Mouse (Mus musculus) liver, embryonic 14.5 days (tissue): ENCODE measurements at regions not wholly inside any gene's neighbourhood (a gene's known extent, or its start where the extent isn't known, plus 50 kb on each side); places are given as distances from the start of the nearest gene placed in this dataset.

Experiments
- ATAC-seq: fragments of 200-750 bp; cut with Nextera tagmentation; 2 replicates; pipeline ENCODE4 v1.8.0; 2017; ENCODE audit warnings: moderate number of reproducible peaks, mild to moderate bottlenecking, moderate library complexity; ENCODE audit not compliant: insufficient read depth
- DNase-seq, 3 experiments: peaks; one replicate each; pipeline ENCODE4 v3.0.0-alpha.2; 2012 to 2013; ENCODE audit warnings: low read depth in 3 of 3, low spot score in 3 of 3
- H3K27ac ChIP-seq: fragments of 300-500 bp; sonication (generic); 2 replicates; pipeline ENCODE4 v1.5.1; 2014; ENCODE audit warnings: moderate library complexity, mild to moderate bottlenecking, control low read depth, inconsistent platforms
- H3K27me3 ChIP-seq: fragments of 300-500 bp; sonication (generic); 2 replicates; pipeline ENCODE4 v1.6.1; 2014; ENCODE audit warnings: mild to moderate bottlenecking, low read length, moderate library complexity; ENCODE audit not compliant: control insufficient read depth, insufficient read depth
- H3K36me3 ChIP-seq: fragments of 300-500 bp; sonication (generic); replicated peaks from 2 replicates; pipeline ENCODE4 v1.6.1; 2014; ENCODE audit warnings: low read depth; ENCODE audit not compliant: control insufficient read depth, insufficient read depth
- H3K4me1 ChIP-seq, 2 experiments: fragments of 200-500 bp in 1 of 2; fragments of 300-500 bp in 1 of 2; sonication (generic) in 1 of 2; replicated peaks; 2 replicates each; pipeline ENCODE4 v1.6.1; 2012 to 2014; ENCODE audit warnings: antibody characterized with exemption in 1 of 2, inconsistent platforms in 1 of 2, low read length in 1 of 2; ENCODE audit not compliant: control insufficient read depth in 2 of 2, insufficient read depth in 2 of 2
- H3K4me2 ChIP-seq: fragments of 300-500 bp; sonication (generic); 2 replicates; pipeline ENCODE4 v1.6.1; 2014; ENCODE audit warnings: low read depth, mild to moderate bottlenecking, control low read depth, moderate library complexity
- H3K4me3 ChIP-seq, 2 experiments: fragments of 200-500 bp in 1 of 2; fragments of 300-500 bp in 1 of 2; sonication (generic) in 1 of 2; 2 replicates each; pipeline ENCODE4 v1.5.1; 2012 to 2014; ENCODE audit warnings: low read depth in 2 of 2, low read length in 2 of 2, mild to moderate bottlenecking in 2 of 2, control low read depth in 1 of 2, inconsistent platforms in 1 of 2, moderate library complexity in 1 of 2; ENCODE audit not compliant: insufficient read depth in 1 of 2
- H3K9ac ChIP-seq: fragments of 300-500 bp; sonication (generic); replicated peaks from 2 replicates; pipeline ENCODE4 v1.6.1; 2014; ENCODE audit warnings: mild to moderate bottlenecking, control low read depth, moderate library complexity
- H3K9me3 ChIP-seq: fragments of 300-500 bp; sonication (generic); 2 replicates; pipeline ENCODE4 v1.6.1; 2016; ENCODE audit warnings: low read length, mixed read lengths; ENCODE audit not compliant: control insufficient read depth
- CTCF ChIP-seq: IDR thresholded peaks from 2 replicates; pipeline ENCODE4 v1.5.1; 2016; ENCODE audit warnings: antibody characterized with exemption, low read depth, control low read depth
- EP300 ChIP-seq: IDR thresholded peaks from 2 replicates; pipeline ENCODE4 v1.6.1; 2016; ENCODE audit warnings: antibody characterized with exemption, low read depth
- WGBS: fragments of 180-500 bp; shearing (Covaris S2); extraction: QIAGEN DNeasy Blood & Tissue Kit; methylation state at CpG from one replicate; pipeline ENCODE4 v1.1.7; 2014; ENCODE audit not compliant: insufficient replicate concordance; 5-methylcytosine and 5-hydroxymethylcytosine counted together

- no peaks in the 10 kb centered on the region for H3K27me3 ChIP-seq
- no peak overlapping the region for H3K4me2 ChIP-seq
- no peaks in the 10 kb centered on the region for H3K9me3 ChIP-seq
- ATAC-seq (no peak), DNase-seq (no peak)
- TF ChIP-seq CTCF (no peak), EP300 (no peak)
- no peak overlapping the region for H3K27ac ChIP-seq
- H3K9ac ChIP-seq, result no peak overlapping the region
- no peaks in the 10 kb centered on the region for H3K4me1 ChIP-seq
- 53% methylated on average over 2 of the region's 2 CpGs for WGBS
- no peaks in the 10 kb centered on the region for H3K36me3 ChIP-seq
- H3K4me3 ChIP-seq, result no peak overlapping the region
These were observed 252.5 kb upstream of the Kcnj16 start for GRCm38 (mm10) chr11:110715300-110715699.

DNA sequence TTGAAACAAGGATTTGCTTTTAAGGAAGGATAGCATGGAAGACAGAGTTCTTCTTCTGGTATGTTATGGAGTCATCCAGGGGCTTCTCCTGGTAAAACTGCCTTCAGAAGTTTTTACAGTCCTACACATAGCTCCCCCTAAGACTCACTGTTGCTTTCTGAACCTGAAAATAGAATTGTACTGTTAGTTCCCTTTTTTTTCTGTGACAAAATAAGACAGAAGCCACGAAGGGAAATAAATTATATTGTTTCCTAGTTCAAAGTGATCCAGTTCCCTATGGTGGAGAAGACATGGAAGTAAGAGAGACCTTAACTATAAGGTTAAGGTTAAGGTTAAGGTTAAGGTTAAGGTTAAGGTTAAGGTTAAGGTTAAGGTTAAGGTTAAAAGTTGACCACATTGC is 251.5 kb upstream of the Kcnj16 start:
- Histone ChIP-seq H3K9ac (no peak overlapping the region), H3K27me3 (no peaks in the 10 kb centered on the region), H3K4me1 (no peaks in the 10 kb centered on the region), H3K36me3 (no peaks in the 10 kb centered on the region), H3K9me3 (no peaks in the 10 kb centered on the region), H3K4me2 (no peak overlapping the region), H3K27ac (no peak overlapping the region), H3K4me3 (no peak overlapping the region)
- ATAC-seq, result no peak
- TF ChIP-seq CTCF (no peak), EP300 (no peak)
- 4% methylated on average over 1 of the region's 1 CpGs for WGBS
- no peak for DNase-seq

GRCm38 (mm10) chr11:110722701-110723100 is 245.1 kb upstream of the Kcnj16 start:
- Histone ChIP-seq H3K4me2 (no peak overlapping the region), H3K4me1 (no peaks in the 10 kb centered on the region), H3K36me3 (no peaks in the 10 kb centered on the region), H3K27me3 (no peaks in the 10 kb centered on the region), H3K9me3 (no peaks in the 10 kb centered on the region), H3K27ac (no peak overlapping the region), H3K4me3 (no peak overlapping the region), H3K9ac (no peak overlapping the region)
- 59% methylated on average over 5 of the region's 5 CpGs for WGBS
- TF ChIP-seq CTCF, result no peak
- no peak for TF ChIP-seq EP300
- DNase-seq (no peak), ATAC-seq (no peak)

DNA sequence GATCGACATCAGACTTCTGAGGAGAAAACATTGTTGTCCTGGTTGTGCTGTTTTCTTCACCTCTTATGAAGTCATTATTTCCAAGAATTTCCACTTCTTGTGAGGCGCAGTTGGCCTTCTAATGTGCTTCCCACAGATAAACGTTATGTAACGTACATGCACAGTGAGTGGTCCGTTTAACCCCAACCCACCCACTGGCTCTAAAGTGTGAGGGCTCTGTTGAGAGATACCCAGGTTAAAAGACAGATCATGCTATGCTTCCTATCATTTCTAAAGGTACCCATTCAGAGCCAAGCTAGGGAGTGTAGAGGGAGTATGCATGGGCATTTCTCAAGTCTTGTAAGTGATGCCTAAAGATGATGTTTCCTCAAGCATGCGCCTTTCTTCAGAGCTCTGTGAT is 243.9 kb upstream of the Kcnj16 start:
- H3K9me3 ChIP-seq, result no peaks in the 10 kb centered on the region
- ATAC-seq, result 0 out of 2 replicates have a peak, but pooled peaks have one; percentile 28
- H3K36me3 ChIP-seq, result no peaks in the 10 kb centered on the region
- H3K4me2 ChIP-seq, result no peak overlapping the region
- no peaks in the 10 kb centered on the region for H3K27me3 ChIP-seq
- H3K4me1 ChIP-seq, result no peaks in the 10 kb centered on the region
- no peak overlapping the region for H3K27ac ChIP-seq
- H3K9ac ChIP-seq, result no peak overlapping the region
- DNase-seq, result no peak
- H3K4me3 ChIP-seq, result no peak overlapping the region
- TF ChIP-seq CTCF (no peak), EP300 (no peak)
- WGBS, result 51% methylated on average over 6 of the region's 6 CpGs

GRCm38 (mm10) chr11:110727357-110727961 is 240.4 kb upstream of the Kcnj16 start:
- Histone ChIP-seq H3K27ac (no peak overlapping the region), H3K4me2 (no peak overlapping the region), H3K9ac (no peak overlapping the region), H3K36me3 (no peaks in the 10 kb centered on the region), H3K4me3 (no peak overlapping the region), H3K9me3 (no peaks in the 10 kb centered on the region), H3K4me1 (no peaks in the 10 kb centered on the region), H3K27me3 (no peaks in the 10 kb centered on the region)
- WGBS, result 26% methylated on average over 3 of the region's 3 CpGs
- TF ChIP-seq CTCF (no peak), EP300 (no peak)
- DNase-seq, result no peak
- peak; percentile 51; the same call in 1 of the 2 replicates for ATAC-seq

- DNase-seq, result no peak
- Histone ChIP-seq H3K4me3 (no peak overlapping the region), H3K27me3 (no peaks in the 10 kb centered on the region), H3K4me2 (no peak overlapping the region), H3K4me1 (no peaks in the 10 kb centered on the region), H3K36me3 (no peaks in the 10 kb centered on the region), H3K27ac (no peak overlapping the region), H3K9me3 (no peaks in the 10 kb centered on the region), H3K9ac (no peak overlapping the region)
- no peak for ATAC-seq
- TF ChIP-seq EP300 (no peak), CTCF (no peak)
- WGBS, result 37% methylated on average over 3 of the region's 3 CpGs
These were observed 236.3 kb upstream of the Kcnj16 start for GRCm38 (mm10) chr11:110731510-110731909.
